Mouse (Mus musculus) small intestine, adult 2 months (tissue): Measurements from ENCODE around the gene Myzap.

Experiments used
- CTCF ChIP-seq: fragments of 200-500 bp; IDR thresholded peaks from 2 replicates; pipeline ENCODE4 v1.5.1; 2012; ENCODE audit warnings: low read depth, mild to moderate bottlenecking, control low read depth, inconsistent platforms, low read length, moderate library complexity, mixed read lengths; ENCODE audit not compliant: insufficient replicate concordance, insufficient read length; ENCODE audit errors: extremely low read depth
- POLR2A ChIP-seq: fragments of 200-500 bp; IDR thresholded peaks from 2 replicates; pipeline ENCODE4 v1.6.1; 2012; ENCODE audit warnings: low read depth, mild to moderate bottlenecking, control low read depth, inconsistent platforms, low read length, moderate library complexity

- TF ChIP-seq CTCF (no peak), POLR2A (no peak)
These were observed 99.7 kb downstream of the Myzap start for GRCm38 (mm10) chr9:71492296-71493025.
